Mouse (Mus musculus) stomach, postnatal 0 days (tissue): ENCODE data around the gene Fam3c. TPM values are rescaled to one million over a fixed set of nuclear protein-coding genes. Genes with fewer than 3 reads are reported as not detected.

ENCODE experiments used
- ATAC-seq: fragments of 200-750 bp; cut with Nextera tagmentation; 2 replicates; pipeline ENCODE4 v1.8.0; 2017; ENCODE audit not compliant: low FRiP score, low TSS enrichment
- DNase-seq: peaks from one replicate; pipeline ENCODE4 v3.0.0-alpha.2; 2016; ENCODE audit warnings: low spot score
- H3K27ac ChIP-seq: fragments of 300-500 bp; sonication (generic); replicated peaks from 2 replicates; pipeline ENCODE4 v1.5.1; 2014; ENCODE audit warnings: mild to moderate bottlenecking, control low read depth
- H3K27me3 ChIP-seq: fragments of 300-500 bp; sonication (generic); 2 replicates; pipeline ENCODE4 v1.6.1; 2014; ENCODE audit warnings: low read length; ENCODE audit not compliant: control insufficient read depth, insufficient read depth
- H3K36me3 ChIP-seq: fragments of 300-500 bp; sonication (generic); 2 replicates; pipeline ENCODE4 v1.6.1; 2014; ENCODE audit warnings: low read length, mixed read lengths; ENCODE audit not compliant: control insufficient read depth, insufficient read depth
- H3K4me1 ChIP-seq: fragments of 300-500 bp; sonication (generic); replicated peaks from 2 replicates; pipeline ENCODE4 v1.6.1; 2014; ENCODE audit warnings: antibody characterized with exemption; ENCODE audit not compliant: control insufficient read depth, insufficient read depth
- H3K4me2 ChIP-seq: fragments of 300-500 bp; sonication (generic); replicated peaks from 2 replicates; pipeline ENCODE4 v1.6.1; 2014; ENCODE audit warnings: low read depth, mild to moderate bottlenecking, control low read depth, moderate library complexity
- H3K4me3 ChIP-seq: fragments of 300-500 bp; sonication (generic); 2 replicates; pipeline ENCODE4 v1.5.1; 2014; ENCODE audit warnings: low read depth, low read length, control low read depth
- H3K9ac ChIP-seq: fragments of 300-500 bp; sonication (generic); 2 replicates; pipeline ENCODE4 v1.6.1; 2014; ENCODE audit warnings: mild to moderate bottlenecking, low read length, control low read depth, mixed read lengths
- H3K9me3 ChIP-seq: fragments of 300-500 bp; sonication (generic); 2 replicates; pipeline ENCODE4 v1.6.1; 2016; ENCODE audit warnings: low read length; ENCODE audit not compliant: control insufficient read depth
- CTCF ChIP-seq: IDR thresholded peaks from 2 replicates; pipeline ENCODE4 v1.5.1; 2016; ENCODE audit warnings: antibody characterized with exemption, low read depth, mild to moderate bottlenecking, moderate library complexity
- EP300 ChIP-seq: optimal IDR thresholded peaks from 2 replicates; pipeline ENCODE3; 2016; ENCODE audit warnings: antibody characterized with exemption
- WGBS: fragments of 180-500 bp; shearing (Covaris S2); extraction: QIAGEN DNeasy Blood & Tissue Kit; methylation state at CpG from one replicate; pipeline ENCODE4 v1.1.7; 2014; 5-methylcytosine and 5-hydroxymethylcytosine counted together
- polyA plus RNA-seq: library from polyadenylated mRNA; unstranded; fragments of >200 nt; fragmentation: Nextera tagmentation; extraction: Ambion mirVana; gene quantifications from 2 replicates; pipeline ENCODE4 v1.2.1, GENCODE M21; 2015

The Fam3c gene
- polyA plus RNA-seq, 1 experiment from 2014 or later = 99.4 TPM

- Histone ChIP-seq H3K9ac (no peak overlapping the region), H3K36me3 (no peaks in the 10 kb centered on the region), H3K4me3 (no peak overlapping the region), H3K27ac (no peak overlapping the region), H3K27me3 (no peaks in the 10 kb centered on the region), H3K4me2 (no peak overlapping the region), H3K4me1 (no peaks in the 10 kb centered on the region), H3K9me3 (no peaks in the 10 kb centered on the region)
- 22% methylated on average over 5 of the region's 5 CpGs for WGBS
- TF ChIP-seq CTCF = no peak
- TF ChIP-seq EP300 = no peak
- no peak for DNase-seq
- ATAC-seq = peak; percentile 54; the same call in 1 of the 2 replicates
These were observed 22.4 kb upstream of the Fam3c start for GRCm38 (mm10) chr6:22378462-22378861.

GRCm38 (mm10) chr6:22374791-22375190 lies 18.7 kb upstream of the Fam3c start:
- H3K9ac ChIP-seq = no peak overlapping the region
- DNase-seq (no peak), ATAC-seq (no peak)
- H3K27ac ChIP-seq = no peak overlapping the region
- H3K36me3 ChIP-seq = no peaks in the 10 kb centered on the region
- TF ChIP-seq CTCF (no peak), EP300 (no peak)
- no peak overlapping the region for H3K4me3 ChIP-seq
- H3K9me3 ChIP-seq = no peaks in the 10 kb centered on the region
- no peak overlapping the region for H3K4me2 ChIP-seq
- no peaks in the 10 kb centered on the region for H3K27me3 ChIP-seq
- H3K4me1 ChIP-seq = no peaks in the 10 kb centered on the region
- 77% methylated on average over 3 of the region's 3 CpGs for WGBS

- H3K9me3 ChIP-seq = no peaks in the 10 kb centered on the region
- H3K9ac ChIP-seq = no peak overlapping the region
- ATAC-seq (no peak), DNase-seq (no peak)
- H3K27me3 ChIP-seq = no peaks in the 10 kb centered on the region
- no peak overlapping the region for H3K27ac ChIP-seq
- no peaks in the 10 kb centered on the region for H3K4me1 ChIP-seq
- H3K36me3 ChIP-seq = no peaks in the 10 kb centered on the region
- no peak overlapping the region for H3K4me2 ChIP-seq
- H3K4me3 ChIP-seq = no peak overlapping the region
- TF ChIP-seq EP300 (no peak), CTCF (no peak)
- WGBS = 82% methylated on average over 2 of the region's 2 CpGs
These were observed 17.4 kb upstream of the Fam3c start for GRCm38 (mm10) chr6:22373476-22373875.

GRCm38 (mm10) chr6:22366977-22367376 lies 10.9 kb upstream of the Fam3c start:
- no peaks in the 10 kb centered on the region for H3K9me3 ChIP-seq
- H3K36me3 ChIP-seq = no peaks in the 10 kb centered on the region
- TF ChIP-seq EP300 = no peak
- no peak for TF ChIP-seq CTCF
- no peak overlapping the region for H3K4me2 ChIP-seq
- H3K9ac ChIP-seq = no peak overlapping the region
- no peaks in the 10 kb centered on the region for H3K4me1 ChIP-seq
- 0 out of 2 replicates have a peak overlapping the region, but pooled peaks have one; percentile 8 for H3K27ac ChIP-seq
- no peaks in the 10 kb centered on the region for H3K27me3 ChIP-seq
- H3K4me3 ChIP-seq = no peak overlapping the region
- ATAC-seq (peak; percentile 95), DNase-seq (peak; percentile 55)
- 60% methylated on average over 2 of the region's 2 CpGs for WGBS

- WGBS = 73% methylated on average over 3 of the region's 3 CpGs
- DNase-seq = peak; percentile 62
- H3K4me1 ChIP-seq = no peaks in the 10 kb centered on the region
- no peaks in the 10 kb centered on the region for H3K27me3 ChIP-seq
- TF ChIP-seq CTCF = peak; percentile 47
- no peak for TF ChIP-seq EP300
- H3K36me3 ChIP-seq = no peaks in the 10 kb centered on the region
- H3K9ac ChIP-seq = no peak overlapping the region
- peak; percentile 82 for ATAC-seq
- H3K9me3 ChIP-seq = no peaks in the 10 kb centered on the region
- no peak overlapping the region for H3K4me2 ChIP-seq
- H3K27ac ChIP-seq = no peak overlapping the region
- no peak overlapping the region for H3K4me3 ChIP-seq
These were observed 7.5 kb upstream of the Fam3c start for GRCm38 (mm10) chr6:22363590-22363989.

- no peak for DNase-seq
- Histone ChIP-seq H3K4me1 (no peaks in the 10 kb centered on the region), H3K4me3 (no peak overlapping the region), H3K27ac (peak overlapping the region; percentile 65), H3K9ac (no peak overlapping the region), H3K4me2 (no peak overlapping the region), H3K27me3 (no peaks in the 10 kb centered on the region), H3K36me3 (no peaks in the 10 kb centered on the region), H3K9me3 (no peaks in the 10 kb centered on the region)
- ATAC-seq = peak; percentile 49
- TF ChIP-seq CTCF (no peak), EP300 (no peak)
- 37% methylated on average over 3 of the region's 3 CpGs for WGBS
These were observed 5.9 kb upstream of the Fam3c start for GRCm38 (mm10) chr6:22361941-22362340.
